Mouse (Mus musculus) myocyte (in vitro differentiated cells): ENCODE results near the gene Soga1. TPM values are rescaled to one million over a fixed set of nuclear protein-coding genes. Genes with fewer than 3 reads are reported as not detected.

Source experiments
- H3K27me3 ChIP-seq: one replicate; pipeline ENCODE4 v1.6.1; 2011; ENCODE audit not compliant: control insufficient read depth, insufficient read depth, insufficient read length
- H3K36me3 ChIP-seq: one replicate; pipeline ENCODE4 v1.6.1; 2011; ENCODE audit not compliant: control insufficient read depth, insufficient read depth
- H3K4me2 ChIP-seq: one replicate; pipeline ENCODE4 v1.6.1; 2011; ENCODE audit warnings: low read depth, control low read depth
- H3K4me3 ChIP-seq: one replicate; pipeline ENCODE4 v1.5.1; 2011; ENCODE audit warnings: mild to moderate bottlenecking, control low read depth, moderate library complexity
- H3K79me2 ChIP-seq: one replicate; pipeline ENCODE4 v1.6.1; 2011; ENCODE audit not compliant: control insufficient read depth, insufficient read depth
- H3ac ChIP-seq: one replicate; pipeline ENCODE4 v1.6.1; 2011; ENCODE audit not compliant: control insufficient read depth, insufficient read length
- CEBPB ChIP-seq: IDR thresholded peaks from 2 replicates; pipeline ENCODE4 v1.6.1; 2011; ENCODE audit warnings: mild to moderate bottlenecking, moderate library complexity; ENCODE audit not compliant: poor library complexity, insufficient read depth, severe bottlenecking
- E2F4 ChIP-seq: IDR thresholded peaks from one replicate; pipeline ENCODE4 v1.6.1; 2011; ENCODE audit warnings: mild to moderate bottlenecking, control low read depth, moderate library complexity; ENCODE audit not compliant: insufficient read depth
- MAX ChIP-seq: IDR thresholded peaks from one replicate; pipeline ENCODE4 v1.6.1; 2011; ENCODE audit warnings: low read depth, mild to moderate bottlenecking, control low read depth
- MYOD1 ChIP-seq, 3 experiments: IDR thresholded peaks; one replicate each; pipeline ENCODE4 v1.6.1; 2011; ENCODE audit warnings: control low read depth in 2 of 3, low read depth in 2 of 3, mild to moderate bottlenecking in 2 of 3, moderate library complexity in 1 of 3; ENCODE audit not compliant: insufficient read length in 2 of 3, control insufficient read depth in 1 of 3
- MYOG ChIP-seq, 3 experiments: IDR thresholded peaks; one replicate each; pipeline ENCODE4 v1.6.1; 2011; ENCODE audit warnings: control low read depth in 2 of 3, low read depth in 2 of 3, mild to moderate bottlenecking in 2 of 3; ENCODE audit not compliant: insufficient read length in 2 of 3, control insufficient read depth in 1 of 3, insufficient read depth in 1 of 3
- POLR2A ChIP-seq: IDR thresholded peaks from one replicate; pipeline ENCODE4 v1.6.1; 2011; ENCODE audit warnings: low read depth, mild to moderate bottlenecking, control low read depth, moderate library complexity; ENCODE audit not compliant: insufficient read length
- POLR2AphosphoS2 ChIP-seq: IDR thresholded peaks from one replicate; pipeline ENCODE4 v1.6.1; 2011; ENCODE audit warnings: low read depth, control low read depth; ENCODE audit not compliant: insufficient read length
- REST ChIP-seq: IDR thresholded peaks from one replicate; pipeline ENCODE4 v1.6.1; 2011; ENCODE audit warnings: mild to moderate bottlenecking, control low read depth, moderate library complexity; ENCODE audit not compliant: insufficient read depth, insufficient read length
- SRF ChIP-seq: IDR thresholded peaks from one replicate; pipeline ENCODE4 v1.6.1; 2011; ENCODE audit warnings: low read depth; ENCODE audit not compliant: control insufficient read depth, insufficient read length
- TCF12 ChIP-seq: IDR thresholded peaks from one replicate; pipeline ENCODE4 v1.6.1; 2011; ENCODE audit warnings: mild to moderate bottlenecking, control low read depth; ENCODE audit not compliant: poor library complexity, insufficient read depth, severe bottlenecking
- TCF3 ChIP-seq: IDR thresholded peaks from one replicate; pipeline ENCODE4 v1.6.1; 2011; ENCODE audit warnings: low read depth, control low read depth; ENCODE audit not compliant: insufficient read length
- USF1 ChIP-seq: IDR thresholded peaks from one replicate; pipeline ENCODE4 v1.6.1; 2011; ENCODE audit warnings: low read depth, mild to moderate bottlenecking, control low read depth, moderate library complexity
- polyA plus RNA-seq: library from polyadenylated mRNA; unstranded; fragments of >200 nt; fragmentation: generic; extraction: Trizol; gene quantifications from one replicate; pipeline ENCODE4 v1.2.1, GENCODE M21; 2012; ENCODE audit warnings: missing spikeins

Soga1 gene
- polyA plus RNA-seq, 1 experiment: 11.9 TPM

DNA sequence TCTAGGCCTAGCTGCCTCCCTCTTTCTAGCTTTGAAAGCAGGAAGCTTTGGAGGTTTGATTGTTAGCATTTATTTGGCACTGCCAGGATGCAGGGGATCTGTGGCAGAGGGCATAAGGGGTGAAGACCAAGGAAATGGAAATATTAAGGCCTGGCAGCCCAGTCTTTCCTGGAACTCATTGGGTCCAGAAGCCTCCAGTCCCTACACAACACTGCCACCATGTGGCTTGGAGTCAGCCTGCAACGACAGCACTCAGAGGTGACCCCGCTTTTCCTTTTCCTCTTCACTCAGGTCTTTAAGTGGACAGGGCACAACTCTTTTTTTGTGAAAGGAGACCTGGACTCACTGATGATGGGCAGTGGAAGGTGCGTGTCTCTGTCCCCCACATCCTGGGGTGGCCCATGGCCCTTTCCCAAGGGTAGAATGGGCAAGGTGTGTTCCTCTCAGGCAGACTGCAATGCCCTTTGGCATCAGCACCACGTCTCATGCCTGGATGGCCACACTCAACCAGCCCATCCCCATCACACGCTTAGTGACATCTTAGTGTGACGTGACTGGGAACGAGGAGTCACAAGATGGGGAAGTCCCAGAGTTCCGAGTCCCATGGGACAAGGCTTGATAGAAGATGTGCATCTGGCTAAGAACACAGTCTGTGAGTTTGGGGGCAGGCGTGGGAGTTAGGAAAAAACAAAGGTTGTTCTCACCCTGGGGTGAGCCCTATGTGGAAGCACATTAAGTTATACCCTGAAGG is 16.1 kb upstream of the Soga1 start:
- Histone ChIP-seq H3K79me2 (no peaks in the 10 kb centered on the region), H3K4me3 (no peak overlapping the region), H3ac (no peak overlapping the region), H3K36me3 (no peaks in the 10 kb centered on the region), H3K4me2 (no peak overlapping the region), H3K27me3 (no peaks in the 10 kb centered on the region)
- TF ChIP-seq MAX (no peak), E2F4 (no peak), USF1 (no peak), MYOD1 (IDR thresholded peaks at IDR 0.05; ENCODE audit: control insufficient read depth in 1 of 3, insufficient read length in 2 of 3, low read depth in 2 of 3) (no peak), POLR2A (no peak), SRF (no peak), REST (no peak), CEBPB (no peak), MYOG (IDR thresholded peaks at IDR 0.05; ENCODE audit: control insufficient read depth in 1 of 3, insufficient read depth in 1 of 3, insufficient read length in 2 of 3, low read depth in 2 of 3) (no peak), TCF12 (no peak), TCF3 (no peak), POLR2AphosphoS2 (no peak)

GRCm38 (mm10) chr2:157092024-157092423 is 13.0 kb upstream of the Soga1 start:
- Histone ChIP-seq H3K4me3 (no peak overlapping the region), H3ac (no peak overlapping the region), H3K36me3 (no peaks in the 10 kb centered on the region), H3K27me3 (peaks cover 11% of the 10 kb centered on the region), H3K79me2 (no peaks in the 10 kb centered on the region), H3K4me2 (no peak overlapping the region)
- TF ChIP-seq TCF12: no peak
- TF ChIP-seq POLR2AphosphoS2: no peak
- no peak for TF ChIP-seq SRF
- no peak for TF ChIP-seq MYOG (IDR thresholded peaks at IDR 0.05; ENCODE audit: control insufficient read depth in 1 of 3, insufficient read depth in 1 of 3, insufficient read length in 2 of 3, low read depth in 2 of 3)
- no peak for TF ChIP-seq MAX
- no peak for TF ChIP-seq MYOD1 (IDR thresholded peaks at IDR 0.05; ENCODE audit: control insufficient read depth in 1 of 3, insufficient read length in 2 of 3, low read depth in 2 of 3)
- no peak for TF ChIP-seq E2F4
- no peak for TF ChIP-seq REST
- TF ChIP-seq POLR2A: no peak
- TF ChIP-seq TCF3: no peak
- TF ChIP-seq USF1: no peak
- no peak for TF ChIP-seq CEBPB

GRCm38 (mm10) chr2:157087536-157088317 is 8.7 kb upstream of the Soga1 start:
- Histone ChIP-seq H3ac (no peak overlapping the region), H3K36me3 (no peaks in the 10 kb centered on the region), H3K4me2 (no peak overlapping the region), H3K4me3 (no peak overlapping the region), H3K79me2 (no peaks in the 10 kb centered on the region), H3K27me3 (peaks cover 11% of the 10 kb centered on the region)
- TF ChIP-seq REST (no peak), POLR2AphosphoS2 (no peak), POLR2A (no peak), MYOG (IDR thresholded peaks at IDR 0.05; ENCODE audit: control insufficient read depth in 1 of 3, insufficient read depth in 1 of 3, insufficient read length in 2 of 3, low read depth in 2 of 3) (no peak), CEBPB (no peak), USF1 (no peak), SRF (no peak), TCF12 (no peak), E2F4 (no peak), TCF3 (no peak), MYOD1 (IDR thresholded peaks at IDR 0.05; ENCODE audit: control insufficient read depth in 1 of 3, insufficient read length in 2 of 3, low read depth in 2 of 3) (no peak), MAX (no peak)

DNA sequence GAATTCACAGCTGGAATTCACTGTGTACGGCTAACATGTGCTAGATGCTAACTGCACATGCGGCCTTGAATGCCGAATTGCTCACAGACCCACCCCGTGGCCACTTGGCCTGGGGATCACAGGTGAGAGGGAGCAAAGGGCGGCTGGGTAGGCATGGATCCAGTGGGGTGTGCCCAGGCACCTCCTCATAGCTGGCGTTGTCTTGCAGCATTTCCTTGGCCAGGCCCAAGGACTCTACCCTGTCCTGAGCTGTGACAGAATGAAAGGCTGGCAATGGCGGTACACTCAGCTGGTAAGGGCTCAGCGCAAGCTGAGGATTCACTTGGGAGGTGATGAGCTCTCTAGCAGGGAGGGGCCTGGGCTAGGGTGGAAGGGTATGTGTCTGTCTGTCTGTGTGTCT is 7.7 kb upstream of the Soga1 start, which contains the start of gene Tldc2:
Tldc2 (plus strand) TSS at position 260 of the 400 bp plus-strand sequence.
- H3K4me2 ChIP-seq: no peak within 1 kb of the TSS
- no peak within 1 kb of the TSS for H3K4me3 ChIP-seq
- H3ac ChIP-seq: no peak within 1 kb of the TSS
- H3K36me3 ChIP-seq: no peaks in the 10 kb centered on the region
- H3K27me3 ChIP-seq: peaks cover 11% of the 10 kb centered on the region
- no peak for TF ChIP-seq MAX
- TF ChIP-seq TCF3: no peak
- TF ChIP-seq REST: no peak
- no peak for TF ChIP-seq TCF12
- TF ChIP-seq CEBPB: no peak
- TF ChIP-seq E2F4: no peak
- no peak for TF ChIP-seq SRF
- TF ChIP-seq MYOD1 (IDR thresholded peaks at IDR 0.05; ENCODE audit: control insufficient read depth in 1 of 3, insufficient read length in 2 of 3, low read depth in 2 of 3): no peak
- H3K79me2 ChIP-seq: no peaks in the 10 kb centered on the region
